Mouse (Mus musculus): ENCODE measurements around the gene Mlxip. TPM values are rescaled to one million over a fixed set of nuclear protein-coding genes. Genes with fewer than 3 reads are reported as not detected.
A peak's percentile ranks its signal among the peaks of the same experiment; 100 is the strongest.

Gene Mlxip
- polyA plus RNA-seq, 1 experiment from 2014 or later: 11.5 TPM

- no peaks in the 10 kb centered on the region for H3K4me1 ChIP-seq (ENCODE audit: insufficient read depth, low read depth, low read length)
- H3K27me3 ChIP-seq (replicated peaks; ENCODE audit: insufficient read depth, low read length): no peaks in the 10 kb centered on the region
- H3K9me3 ChIP-seq (ENCODE audit: low read length): no peaks in the 10 kb centered on the region
- no peaks in the 10 kb centered on the region for H3K36me3 ChIP-seq (ENCODE audit: insufficient read depth, low read length)
- DNase-seq (ENCODE audit: low spot score): peak; percentile 8
- no peak overlapping the region for H3K9ac ChIP-seq (replicated peaks; ENCODE audit: low read depth)
- TF ChIP-seq EP300 (IDR thresholded peaks at IDR 0.05): no peak
- no peak for TF ChIP-seq CTCF (IDR thresholded peaks at IDR 0.05)
- H3K27ac ChIP-seq (ENCODE audit: low read length): no peak overlapping the region
- WGBS: 4% methylated on average over 10 of the region's 10 CpGs
- ATAC-seq: no peak
- H3K4me3 ChIP-seq (ENCODE audit: low read depth, low read length): no peak overlapping the region
- H3K4me2 ChIP-seq (replicated peaks; ENCODE audit: low read depth, low read length): peak overlapping the region; percentile 48
Measured at GRCm38 (mm10) chr5:123470784-123471400, 76.3 kb downstream of the Mlxip start.

DNA sequence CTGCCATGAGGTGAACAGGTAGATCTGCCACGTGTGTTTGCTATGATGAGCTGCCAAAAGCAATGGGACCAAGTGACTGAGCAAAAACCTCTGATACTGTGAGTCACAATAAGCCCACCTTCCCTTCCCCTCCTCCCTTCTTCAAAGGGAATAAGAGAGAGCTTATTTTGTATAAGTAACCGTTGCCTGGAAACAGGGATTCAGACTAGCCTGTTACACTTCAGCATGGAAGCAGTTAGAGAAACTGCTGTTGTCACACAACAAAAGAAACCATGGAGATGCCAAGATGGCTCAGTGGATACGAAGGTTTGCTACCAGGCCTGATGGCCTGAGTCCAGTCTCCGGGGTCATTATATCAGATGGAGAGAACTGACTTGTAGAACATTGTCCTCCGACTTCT is 79.2 kb downstream of the Mlxip start:
- TF ChIP-seq EP300 (IDR thresholded peaks at IDR 0.05) (no peak), CTCF (IDR thresholded peaks at IDR 0.05) (no peak)
- ATAC-seq: no peak
- no peaks in the 10 kb centered on the region for H3K27me3 ChIP-seq (replicated peaks; ENCODE audit: insufficient read depth, low read length)
- H3K4me2 ChIP-seq (replicated peaks; ENCODE audit: low read depth, low read length): no peak overlapping the region
- H3K4me1 ChIP-seq (ENCODE audit: insufficient read depth, low read depth, low read length): no peaks in the 10 kb centered on the region
- H3K9ac ChIP-seq (replicated peaks; ENCODE audit: low read depth): no peak overlapping the region
- H3K36me3 ChIP-seq (ENCODE audit: insufficient read depth, low read length): no peaks in the 10 kb centered on the region
- DNase-seq (ENCODE audit: low spot score): no peak
- no peaks in the 10 kb centered on the region for H3K9me3 ChIP-seq (ENCODE audit: low read length)
- H3K27ac ChIP-seq (ENCODE audit: low read length): no peak overlapping the region
- WGBS: 77% methylated on average over 5 of the region's 5 CpGs
- no peak overlapping the region for H3K4me3 ChIP-seq (ENCODE audit: low read depth, low read length)

- TF ChIP-seq CTCF (IDR thresholded peaks at IDR 0.05) (no peak), EP300 (IDR thresholded peaks at IDR 0.05) (no peak)
- DNase-seq (ENCODE audit: low spot score) (no peak), ATAC-seq (no peak)
- Histone ChIP-seq H3K9me3 (ENCODE audit: low read length) (no peaks in the 10 kb centered on the region), H3K4me1 (ENCODE audit: insufficient read depth, low read depth, low read length) (no peaks in the 10 kb centered on the region), H3K27ac (ENCODE audit: low read length) (no peak overlapping the region), H3K4me3 (ENCODE audit: low read depth, low read length) (no peak overlapping the region), H3K9ac (replicated peaks; ENCODE audit: low read depth) (no peak overlapping the region), H3K27me3 (replicated peaks; ENCODE audit: insufficient read depth, low read length) (peaks cover 6% of the 10 kb centered on the region; the same call in 1 of the 2 replicates), H3K4me2 (replicated peaks; ENCODE audit: low read depth, low read length) (no peak overlapping the region), H3K36me3 (ENCODE audit: insufficient read depth, low read length) (no peaks in the 10 kb centered on the region)
- 68% methylated on average over 11 of the region's 11 CpGs for WGBS
Measured at GRCm38 (mm10) chr5:123487659-123488395, 93.2 kb downstream of the Mlxip start.

GRCm38 (mm10) chr5:123489112-123489785 is 94.7 kb downstream of the Mlxip start, which contains the start of the genes Lrrc43 and Il31:
Gene Lrrc43, plus strand, starts transcription at chr5:123489305.
Gene Il31, minus strand, starts transcription at chr5:123489489.
- Histone ChIP-seq H3K27me3 (replicated peaks; ENCODE audit: insufficient read depth, low read length) (peaks cover 6% of the 10 kb centered on the region; the same call in 1 of the 2 replicates), H3K9me3 (ENCODE audit: low read length) (no peaks in the 10 kb centered on the region), H3K9ac (replicated peaks; ENCODE audit: low read depth) (no peak within 1 kb of the TSS), H3K27ac (ENCODE audit: low read length) (no peak within 1 kb of the TSS), H3K36me3 (ENCODE audit: insufficient read depth, low read length) (no peaks in the 10 kb centered on the region), H3K4me1 (ENCODE audit: insufficient read depth, low read depth, low read length) (no peaks in the 10 kb centered on the region), H3K4me2 (replicated peaks; ENCODE audit: low read depth, low read length) (0 out of 2 replicates have a peak within 1 kb of the TSS, but pooled peaks have one; percentile 25), H3K4me3 (ENCODE audit: low read depth, low read length) (no peak within 1 kb of the TSS)
- 8% methylated on average over 25 of the region's 25 CpGs for WGBS
- ATAC-seq (0 out of 2 replicates have a peak, but pooled peaks have one; percentile 16), DNase-seq (ENCODE audit: low spot score) (peak; percentile 18)
- TF ChIP-seq CTCF (IDR thresholded peaks at IDR 0.05) (no peak), EP300 (IDR thresholded peaks at IDR 0.05) (no peak)

DNA sequence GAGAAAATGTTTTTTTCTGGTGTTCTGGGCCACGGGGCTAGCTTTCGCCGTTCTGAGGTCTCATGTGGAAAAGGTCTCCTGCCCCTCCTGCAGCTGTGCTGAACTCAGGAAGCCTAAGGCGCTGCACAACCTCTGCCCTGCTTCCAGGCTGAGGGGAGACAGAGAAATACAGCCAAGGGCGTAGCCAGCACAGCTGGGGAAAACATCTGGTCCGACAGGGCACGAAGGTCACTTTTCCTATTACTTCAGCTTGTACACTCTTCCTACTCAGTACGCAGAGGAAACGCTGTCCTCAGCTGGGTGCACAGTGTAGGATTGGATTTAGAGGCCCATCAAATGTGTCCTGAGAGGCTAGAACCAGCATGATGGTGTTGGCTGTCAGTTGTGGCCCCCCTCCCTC is 95.3 kb downstream of the Mlxip start:
- no peak for TF ChIP-seq CTCF (IDR thresholded peaks at IDR 0.05)
- no peak for TF ChIP-seq EP300 (IDR thresholded peaks at IDR 0.05)
- DNase-seq (ENCODE audit: low spot score): no peak

DNA sequence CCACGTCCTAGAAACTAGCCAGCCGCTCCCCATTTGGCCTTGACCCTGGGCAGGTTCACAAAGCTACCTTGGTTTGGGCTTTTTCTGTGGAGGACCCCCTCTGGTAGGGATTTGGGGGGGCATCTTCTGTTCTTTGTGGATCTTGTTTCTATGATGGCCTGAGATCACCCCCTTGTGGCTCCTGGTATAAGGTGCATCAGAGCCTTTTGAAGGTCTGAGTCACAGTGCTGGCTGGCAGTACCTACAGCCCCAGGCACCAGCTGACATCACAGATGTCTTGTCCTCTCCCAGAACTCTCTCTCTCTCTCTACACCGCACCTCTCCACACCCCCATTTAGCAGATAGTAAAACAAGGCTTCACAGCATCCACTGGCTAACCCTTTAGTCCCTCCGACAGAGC is 105.1 kb downstream of the Mlxip start:
- Histone ChIP-seq H3K27me3 (replicated peaks; ENCODE audit: insufficient read depth, low read length) (no peaks in the 10 kb centered on the region), H3K4me3 (ENCODE audit: low read depth, low read length) (no peak overlapping the region), H3K36me3 (ENCODE audit: insufficient read depth, low read length) (no peaks in the 10 kb centered on the region), H3K27ac (ENCODE audit: low read length) (no peak overlapping the region), H3K9me3 (ENCODE audit: low read length) (no peaks in the 10 kb centered on the region), H3K9ac (replicated peaks; ENCODE audit: low read depth) (no peak overlapping the region), H3K4me1 (ENCODE audit: insufficient read depth, low read depth, low read length) (no peaks in the 10 kb centered on the region; the same call in 1 of the 2 replicates), H3K4me2 (replicated peaks; ENCODE audit: low read depth, low read length) (no peak overlapping the region)
- TF ChIP-seq CTCF (IDR thresholded peaks at IDR 0.05): peak; percentile 57
- TF ChIP-seq EP300 (IDR thresholded peaks at IDR 0.05): no peak
- DNase-seq (ENCODE audit: low spot score): peak; percentile 37
- WGBS: 48% methylated on average over 4 of the region's 4 CpGs
- ATAC-seq: no peak

More for the DNA sequence above, 95.3 kb downstream of the Mlxip start:
- Histone ChIP-seq H3K27me3 (replicated peaks; ENCODE audit: insufficient read depth, low read length) (peaks cover 6% of the 10 kb centered on the region; the same call in 1 of the 2 replicates), H3K9me3 (ENCODE audit: low read length) (no peaks in the 10 kb centered on the region), H3K27ac (ENCODE audit: low read length) (no peak overlapping the region), H3K4me2 (replicated peaks; ENCODE audit: low read depth, low read length) (no peak overlapping the region), H3K4me3 (ENCODE audit: low read depth, low read length) (no peak overlapping the region), H3K4me1 (ENCODE audit: insufficient read depth, low read depth, low read length) (no peaks in the 10 kb centered on the region), H3K9ac (replicated peaks; ENCODE audit: low read depth) (no peak overlapping the region), H3K36me3 (ENCODE audit: insufficient read depth, low read length) (no peaks in the 10 kb centered on the region)
- ATAC-seq: no peak
- WGBS: 49% methylated on average over 9 of the region's 9 CpGs

All from lung, postnatal 0 days (tissue).